Mouse (Mus musculus): Measurements from ENCODE around the gene Pdzph1.

Pdzph1 gene

GRCm38 (mm10) chr17:58991275-58991674 is at the start of gene Pdzph1:
Gene Pdzph1 (minus strand): TSS chr17:58991375.
- DNase-seq (ENCODE audit: low spot score in 2 of 2), result no peak

GRCm38 (mm10) chr17:59039754-59040153 is 48.6 kb upstream of the Pdzph1 start:
- DNase-seq (ENCODE audit: low spot score in 2 of 2), result no peak

GRCm38 (mm10) chr17:59033445-59033844 is 42.3 kb upstream of the Pdzph1 start:
- no peak for DNase-seq (ENCODE audit: low spot score in 2 of 2)

GRCm38 (mm10) chr17:59026336-59026735 is 35.2 kb upstream of the Pdzph1 start:
- DNase-seq (ENCODE audit: low spot score in 2 of 2), result no peak

- DNase-seq (ENCODE audit: low spot score in 2 of 2), result no peak
Measured at GRCm38 (mm10) chr17:59024502-59024901, 33.3 kb upstream of the Pdzph1 start.

GRCm38 (mm10) chr17:59023971-59024370 is 32.8 kb upstream of the Pdzph1 start:
- DNase-seq (ENCODE audit: low spot score in 2 of 2), result no peak

- no peak for DNase-seq (ENCODE audit: low spot score in 2 of 2)
Measured at GRCm38 (mm10) chr17:59018666-59019065, 27.5 kb upstream of the Pdzph1 start.

GRCm38 (mm10) chr17:59013091-59013459 is 21.9 kb upstream of the Pdzph1 start, which contains the start of gene Nudt12:
Gene Nudt12 (minus strand): TSS chr17:59013372.
- DNase-seq (ENCODE audit: low spot score in 2 of 2), result peak; percentile 41 to 66

- DNase-seq (ENCODE audit: low spot score in 2 of 2), result peak in 1 of 2 experiments; percentile 21
Measured at GRCm38 (mm10) chr17:59012421-59013090, 21.4 kb upstream of the Pdzph1 start.

- DNase-seq (ENCODE audit: low spot score in 2 of 2), result no peak
Measured at GRCm38 (mm10) chr17:59011546-59012307, 20.6 kb upstream of the Pdzph1 start.

GRCm38 (mm10) chr17:58973237-58973636 is 17.9 kb downstream of the Pdzph1 start:
- DNase-seq (ENCODE audit: low spot score in 2 of 2), result no peak

- DNase-seq (ENCODE audit: low spot score in 2 of 2), result peak in 1 of 2 experiments; percentile 28
Measured at GRCm38 (mm10) chr17:58959905-58960304, 31.3 kb downstream of the Pdzph1 start.

- DNase-seq (ENCODE audit: low spot score in 2 of 2), result no peak
Measured at GRCm38 (mm10) chr17:58957055-58957454, 34.1 kb downstream of the Pdzph1 start.

GRCm38 (mm10) chr17:58943015-58943822 is 48.0 kb downstream of the Pdzph1 start:
- DNase-seq (ENCODE audit: low spot score in 2 of 2), result no peak

GRCm38 (mm10) chr17:58938598-58938997 is 52.6 kb downstream of the Pdzph1 start:
- no peak for DNase-seq (ENCODE audit: low spot score in 2 of 2)

GRCm38 (mm10) chr17:58937533-58937932 is 53.6 kb downstream of the Pdzph1 start:
- DNase-seq (ENCODE audit: low spot score in 2 of 2), result no peak

GRCm38 (mm10) chr17:58932983-58933280 is 58.2 kb downstream of the Pdzph1 start:
- no peak for DNase-seq (ENCODE audit: low spot score in 2 of 2)

- DNase-seq (ENCODE audit: low spot score in 2 of 2), result no peak
Measured at GRCm38 (mm10) chr17:58932279-58932982, 58.7 kb downstream of the Pdzph1 start.

GRCm38 (mm10) chr17:58924754-58925546 is 66.2 kb downstream of the Pdzph1 start:
- DNase-seq (ENCODE audit: low spot score in 2 of 2), result no peak

GRCm38 (mm10) chr17:58923901-58924476 is 67.2 kb downstream of the Pdzph1 start:
- DNase-seq (ENCODE audit: low spot score in 2 of 2), result no peak

Measured in spleen, postnatal 10 days (tissue).